Mouse (Mus musculus): ENCODE measurements around the gene Cpa4.

Gene Cpa4

DNA sequence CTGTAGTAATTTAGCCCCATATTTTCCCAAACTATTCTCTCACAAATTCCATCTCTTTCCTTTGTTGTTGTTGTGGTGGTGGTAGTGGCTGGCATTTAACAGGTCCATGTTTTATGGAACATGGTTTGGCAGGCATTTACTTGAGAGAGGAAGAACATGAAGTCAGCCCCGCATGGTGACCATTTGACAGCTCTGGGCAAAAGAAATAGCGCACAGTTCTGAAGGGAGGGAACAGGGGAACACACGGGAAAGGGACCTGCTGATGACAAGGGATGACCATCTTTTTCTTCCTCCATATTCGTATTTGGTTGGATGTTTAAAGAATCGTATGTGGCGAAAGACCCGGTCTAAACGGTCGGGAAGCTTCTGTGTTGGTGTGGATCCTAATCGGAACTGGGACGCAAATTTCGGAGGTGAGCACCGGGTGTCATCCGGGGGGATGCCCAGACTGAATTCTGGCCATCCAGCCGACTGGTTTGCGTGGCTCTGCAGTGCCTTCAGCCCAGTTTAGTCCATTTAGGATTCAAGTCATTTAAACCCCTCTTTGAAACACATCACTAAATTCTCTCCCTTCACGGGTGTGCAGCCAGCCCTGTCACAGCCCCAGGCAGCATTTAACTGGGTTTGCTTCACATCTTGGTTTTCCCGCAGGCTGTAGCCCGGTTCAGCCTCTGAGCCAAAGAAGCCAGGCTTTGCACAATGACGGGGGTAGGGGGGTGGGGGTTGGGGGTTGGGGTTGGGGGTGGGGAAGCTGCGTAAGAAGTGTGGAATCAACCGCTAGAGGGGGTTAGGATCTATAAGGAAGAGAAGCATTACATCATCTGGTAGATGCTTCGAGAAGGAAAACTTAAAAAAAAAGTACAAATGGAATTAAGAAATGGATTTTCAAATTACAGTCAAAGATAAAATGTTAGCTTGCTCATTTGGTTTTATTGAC is 16.3 kb upstream of the Cpa4 start:
- no peak for DNase-seq (ENCODE audit: low spot score)

DNA sequence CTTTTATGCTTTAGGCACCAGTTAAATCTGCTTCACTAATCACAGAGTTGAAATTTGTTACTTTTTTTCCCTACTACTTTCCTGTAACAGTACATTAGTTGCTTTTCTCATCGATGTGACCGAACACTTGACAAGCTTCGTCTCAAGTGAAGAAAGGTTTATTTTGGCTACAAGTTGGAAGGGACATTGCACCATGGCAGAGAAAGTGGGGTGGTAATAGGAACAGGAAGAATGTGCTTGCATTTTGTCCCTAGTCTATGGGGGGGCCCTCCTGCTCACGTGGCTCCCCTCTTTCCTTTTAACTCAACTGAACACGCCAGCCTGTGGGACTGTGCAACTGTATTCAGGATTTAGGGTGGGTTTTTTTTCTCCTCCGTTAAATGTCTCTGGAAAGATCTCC is 15.5 kb upstream of the Cpa4 start:
- DNase-seq (ENCODE audit: low spot score) = no peak

DNA sequence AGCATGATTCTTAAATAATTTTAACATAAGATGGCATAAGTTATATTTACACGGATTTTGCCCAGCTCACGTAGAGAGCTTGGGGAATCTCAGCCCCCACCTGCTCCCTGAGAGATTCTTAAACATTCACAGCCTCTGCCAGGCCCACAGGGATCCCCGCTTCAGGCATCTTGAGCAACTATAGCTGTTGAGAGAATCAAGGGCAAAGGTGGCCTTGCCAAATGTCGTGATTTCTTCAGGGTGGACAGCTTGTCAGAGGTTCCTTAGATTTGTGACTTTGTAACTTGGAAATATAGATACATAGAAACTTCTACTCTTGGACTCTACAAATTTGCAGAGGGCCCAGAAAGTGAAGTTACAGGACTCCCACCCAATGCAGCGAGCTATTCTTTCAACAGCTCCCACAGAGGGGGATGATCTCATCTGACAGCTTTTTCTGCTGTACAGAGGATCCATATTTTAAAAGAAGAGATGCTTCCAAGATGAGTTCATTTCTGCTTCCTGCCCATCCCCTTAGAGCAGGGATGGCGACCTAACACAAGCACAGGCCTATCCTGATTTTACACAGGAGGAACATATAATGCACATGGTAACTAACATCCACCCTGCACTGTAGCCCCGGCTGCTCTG is 14.7 kb upstream of the Cpa4 start:
- no peak for DNase-seq (ENCODE audit: low spot score)

DNA sequence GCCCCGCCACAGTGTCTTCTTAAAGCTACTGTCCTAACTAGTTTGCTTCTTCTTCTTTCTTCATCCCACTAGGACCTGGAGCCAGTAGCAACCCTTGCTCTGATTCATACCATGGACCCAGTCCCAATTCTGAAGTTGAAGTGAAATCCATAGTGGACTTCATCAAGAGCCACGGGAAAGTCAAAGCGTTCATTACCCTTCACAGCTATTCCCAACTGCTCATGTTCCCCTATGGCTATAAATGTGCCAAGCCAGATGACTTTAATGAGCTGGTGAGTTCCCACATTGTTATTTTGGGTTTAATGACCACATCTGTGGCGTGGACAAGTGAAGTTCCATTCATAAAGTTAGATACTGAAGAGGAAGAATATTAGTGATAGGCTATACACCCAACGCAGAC is 14.1 kb upstream of the Cpa4 start:
- DNase-seq (ENCODE audit: low spot score) = no peak

DNA sequence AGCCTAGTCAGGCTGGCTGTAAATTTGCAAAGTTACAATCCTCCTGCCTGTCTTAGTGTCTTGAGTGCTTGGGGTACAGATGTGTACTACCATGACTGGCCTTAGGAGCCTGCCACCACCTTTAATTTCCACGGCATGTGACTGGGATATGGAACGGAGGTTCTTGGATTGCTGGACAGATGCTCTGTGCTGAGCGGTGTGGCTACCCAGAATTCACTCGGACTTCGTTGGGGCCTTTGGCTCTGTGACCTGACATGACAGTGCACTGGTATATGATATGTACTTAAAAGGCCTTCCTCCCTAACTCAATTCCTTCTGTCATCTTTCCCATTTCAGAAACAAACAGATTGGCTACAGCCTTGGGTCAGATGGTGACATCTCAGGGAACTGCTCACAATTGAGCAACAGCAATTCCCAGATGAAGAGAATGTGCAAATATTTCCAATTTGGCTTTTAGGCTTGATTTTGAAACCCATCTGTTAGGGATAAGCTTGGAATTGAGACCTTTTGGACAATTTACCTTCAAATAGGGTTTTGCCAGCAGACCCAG is 13.5 kb upstream of the Cpa4 start:
- DNase-seq (ENCODE audit: low spot score) = no peak

DNA sequence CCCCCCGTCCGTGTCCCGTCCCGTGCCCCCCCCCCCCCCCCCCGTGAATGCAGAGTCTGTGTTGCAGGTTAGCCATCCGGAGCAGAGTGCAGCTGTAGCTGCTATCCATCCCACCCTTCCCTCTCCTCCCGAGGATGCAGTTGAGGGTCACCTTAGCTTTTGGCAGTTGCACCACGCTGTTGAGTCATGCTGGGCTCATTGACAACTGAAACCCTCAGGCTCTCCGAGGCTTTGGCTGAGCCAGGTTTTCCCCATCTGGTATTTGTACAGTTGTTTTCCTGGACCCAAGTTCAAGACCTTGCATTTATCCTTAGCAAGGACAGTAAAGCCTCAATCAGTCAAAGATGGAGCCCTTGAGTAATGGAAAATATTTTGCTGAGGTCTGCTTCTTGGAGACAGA is 12.1 kb upstream of the Cpa4 start:
- no peak for DNase-seq (ENCODE audit: low spot score)

DNA sequence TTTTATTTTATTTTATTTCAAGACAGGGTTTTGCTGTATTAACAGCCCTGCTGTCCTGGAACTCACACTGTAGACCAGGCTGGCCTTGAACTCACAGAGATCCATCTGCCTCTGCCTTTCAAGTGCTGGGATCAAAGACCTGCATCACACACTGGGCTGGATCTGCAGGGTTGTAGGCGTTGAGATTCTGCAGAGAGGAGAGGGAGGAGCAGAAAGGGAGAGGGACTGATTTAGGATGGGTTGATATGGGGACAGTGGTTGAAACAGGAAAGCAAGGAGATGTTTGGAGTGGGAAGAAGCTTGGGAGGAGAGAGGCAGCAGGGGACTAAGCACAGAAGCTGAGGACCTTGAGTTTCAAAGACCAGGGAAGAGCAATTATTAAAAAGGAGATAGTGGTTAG is 8.4 kb upstream of the Cpa4 start:
- DNase-seq (ENCODE audit: low spot score) = no peak

DNA sequence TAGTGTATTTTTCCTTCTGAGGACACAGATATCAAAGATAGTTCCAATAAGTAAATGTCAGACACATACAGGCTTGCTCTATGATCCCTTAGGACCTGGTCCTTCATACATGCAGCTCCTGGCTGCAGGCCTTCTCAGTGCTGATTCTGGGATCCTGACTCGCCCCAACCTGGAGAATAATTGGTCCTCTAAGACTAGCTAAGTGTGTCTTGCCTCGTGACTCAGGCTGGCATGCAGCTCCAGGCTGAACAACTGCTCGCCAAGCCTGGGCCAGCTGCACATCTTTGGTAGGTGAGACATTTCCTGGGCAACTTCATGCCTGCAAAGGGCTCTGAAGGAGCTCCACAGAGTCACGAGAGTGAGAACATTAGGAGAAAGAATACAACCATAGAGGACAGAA is 6.0 kb upstream of the Cpa4 start:
- no peak for DNase-seq (ENCODE audit: low spot score)

DNA sequence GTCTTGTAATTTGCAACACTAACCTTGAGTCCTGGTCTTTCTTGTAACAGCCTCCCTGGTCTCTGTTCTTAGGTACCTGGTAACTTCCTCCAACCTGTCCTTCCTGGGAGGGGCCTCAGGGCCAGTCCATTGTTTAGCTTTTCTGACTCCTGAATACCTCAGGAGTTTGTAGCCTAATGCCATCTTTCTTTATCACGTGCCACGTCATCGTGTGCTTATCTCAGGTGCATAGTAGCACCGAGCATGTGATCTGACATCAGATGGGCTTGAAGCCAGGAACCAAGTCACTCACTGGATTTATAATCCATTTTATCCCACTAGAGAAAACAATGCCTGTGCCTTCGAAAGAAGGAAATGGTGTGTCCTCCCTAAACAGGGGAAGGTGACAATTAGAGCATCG is 4.6 kb upstream of the Cpa4 start:
- no peak for DNase-seq (ENCODE audit: low spot score)

DNA sequence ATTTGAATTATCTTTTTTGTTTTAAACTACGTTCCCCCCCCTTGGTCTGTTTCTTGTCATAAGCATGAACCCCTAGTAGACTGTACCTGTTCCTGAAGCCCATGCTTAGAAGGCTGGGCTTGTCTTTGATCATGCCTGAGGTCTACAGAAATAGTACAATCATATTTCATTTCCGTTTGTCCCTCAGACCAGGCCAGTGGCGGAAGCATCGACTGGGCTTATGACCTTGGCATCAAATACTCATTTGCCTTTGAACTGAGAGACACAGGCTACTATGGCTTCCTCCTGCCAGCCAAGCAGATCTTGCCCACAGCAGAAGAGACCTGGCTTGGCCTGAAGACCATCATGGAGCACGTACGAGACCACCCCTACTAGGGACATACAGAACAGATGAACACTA is 4.1 kb upstream of the Cpa4 start:
- no peak for DNase-seq (ENCODE audit: low spot score)

DNA sequence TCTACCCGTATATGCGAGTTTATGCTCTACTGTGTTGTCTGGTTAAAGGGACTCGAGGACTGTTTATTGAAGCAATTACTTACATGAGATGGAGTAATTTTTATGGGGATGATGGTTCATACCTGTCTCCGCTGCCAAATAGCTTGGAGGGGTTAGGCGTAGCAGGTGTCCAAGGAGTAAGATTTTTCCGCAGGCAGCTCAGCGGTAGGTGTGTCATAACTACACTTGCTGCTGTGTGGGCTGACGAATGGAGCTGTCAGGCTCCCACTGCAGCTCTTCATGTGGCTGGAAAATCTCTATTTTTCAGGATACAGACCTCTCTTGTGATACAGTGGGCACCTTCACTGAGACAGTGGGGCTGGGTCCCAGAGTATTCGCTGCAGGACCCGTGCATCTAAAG is 1.2 kb downstream of the Cpa4 start:
- no peak for DNase-seq (ENCODE audit: low spot score)

DNA sequence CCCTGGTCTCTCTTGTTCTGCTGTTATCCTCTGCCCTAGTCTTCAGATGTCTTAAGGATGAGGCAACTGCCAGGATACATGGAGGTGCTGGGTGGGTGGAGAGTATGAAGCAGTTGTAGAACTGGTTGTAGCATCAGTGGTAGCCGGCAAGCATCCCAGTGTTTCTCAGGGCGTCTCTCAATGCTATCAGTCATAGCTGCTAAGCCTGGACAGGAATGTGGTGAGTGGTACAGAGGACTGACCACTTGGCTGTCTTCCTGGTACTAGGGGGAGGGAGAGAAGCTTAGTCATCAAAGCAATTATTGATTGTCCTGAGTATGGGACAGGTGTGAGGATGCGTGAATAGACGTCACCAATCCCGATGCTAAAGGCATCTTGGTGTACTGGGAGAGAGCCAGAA is 1.8 kb downstream of the Cpa4 start:
- DNase-seq (ENCODE audit: low spot score) = no peak

DNA sequence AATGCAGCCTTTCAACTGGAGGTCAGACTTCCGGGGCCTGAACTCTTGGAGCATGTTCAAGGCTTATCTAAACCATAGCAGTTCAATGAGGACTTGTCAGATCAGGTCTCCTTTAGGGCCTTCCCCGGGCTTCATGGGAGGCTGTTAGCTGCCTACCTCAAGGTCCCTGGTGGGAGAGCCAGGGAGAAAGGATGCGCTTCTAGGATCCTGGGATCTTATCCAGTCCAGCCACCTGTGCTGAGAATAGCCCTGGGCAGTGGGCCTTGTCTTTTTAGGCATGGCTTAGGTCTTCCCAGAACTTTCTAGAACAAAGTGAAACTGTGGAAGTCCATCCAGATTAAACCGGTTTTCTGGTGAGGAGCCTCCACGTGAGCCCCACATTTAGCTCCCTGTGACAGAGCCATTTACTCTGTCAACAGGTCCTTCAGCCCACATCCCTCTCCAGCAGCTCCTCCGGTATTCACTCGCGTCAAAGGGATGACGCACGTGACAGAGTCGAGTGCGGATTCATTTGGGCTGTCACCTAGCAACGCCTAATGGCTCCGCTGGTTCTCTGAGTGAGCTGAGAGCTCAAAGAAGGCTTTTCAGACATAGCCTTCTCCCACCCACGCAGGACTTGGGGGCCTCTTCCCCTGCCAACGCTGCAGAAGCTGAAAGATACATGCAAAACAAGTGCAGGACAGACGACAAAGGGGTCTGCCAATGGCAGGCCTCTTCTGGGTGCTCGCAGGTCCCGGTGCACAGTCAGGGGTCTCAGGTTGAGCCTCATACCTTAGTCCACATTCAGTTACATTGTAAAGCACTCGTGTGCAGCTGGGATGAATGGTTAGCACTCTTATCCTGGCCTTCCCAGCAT is 4.5 kb downstream of the Cpa4 start:
- no peak for DNase-seq (ENCODE audit: low spot score)

DNA sequence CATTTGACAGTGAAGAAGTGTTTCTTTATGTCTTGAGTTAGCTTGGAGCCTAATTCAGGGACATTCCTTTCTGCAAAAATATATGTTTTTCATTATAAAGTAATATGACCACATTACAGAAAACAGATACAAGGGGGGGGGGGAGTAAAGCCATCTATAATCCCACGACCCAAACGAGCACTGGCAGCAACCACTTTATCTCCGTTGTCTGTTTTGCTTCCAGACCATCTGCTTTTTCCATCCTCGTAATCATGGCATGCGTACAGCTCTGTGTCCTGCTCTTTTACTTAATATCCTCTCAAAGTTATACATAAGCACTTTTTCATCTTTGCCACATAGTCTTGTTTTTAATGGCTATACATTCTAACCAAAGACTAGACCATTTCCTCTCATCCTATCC is 5.2 kb downstream of the Cpa4 start:
- DNase-seq (ENCODE audit: low spot score) = no peak

DNA sequence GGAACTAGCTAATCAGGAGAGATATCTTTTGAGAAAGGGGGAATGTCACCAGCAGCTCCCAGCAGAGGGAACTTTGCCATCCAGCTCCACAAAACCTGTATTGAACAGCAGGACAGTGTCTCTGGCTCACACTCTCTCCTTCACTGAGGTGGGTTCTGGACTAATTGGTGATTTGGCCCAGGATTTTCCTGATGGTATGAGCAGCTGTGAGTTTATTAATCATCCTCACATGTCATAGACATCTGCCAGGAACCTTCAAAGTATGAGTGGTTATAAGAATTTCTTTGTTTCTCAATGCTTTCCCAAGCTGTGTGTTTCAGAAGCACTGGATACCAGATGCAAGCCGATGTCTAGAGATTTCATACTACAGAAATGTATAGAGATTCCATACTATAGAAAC is 6.8 kb downstream of the Cpa4 start:
- DNase-seq (ENCODE audit: low spot score) = no peak

DNA sequence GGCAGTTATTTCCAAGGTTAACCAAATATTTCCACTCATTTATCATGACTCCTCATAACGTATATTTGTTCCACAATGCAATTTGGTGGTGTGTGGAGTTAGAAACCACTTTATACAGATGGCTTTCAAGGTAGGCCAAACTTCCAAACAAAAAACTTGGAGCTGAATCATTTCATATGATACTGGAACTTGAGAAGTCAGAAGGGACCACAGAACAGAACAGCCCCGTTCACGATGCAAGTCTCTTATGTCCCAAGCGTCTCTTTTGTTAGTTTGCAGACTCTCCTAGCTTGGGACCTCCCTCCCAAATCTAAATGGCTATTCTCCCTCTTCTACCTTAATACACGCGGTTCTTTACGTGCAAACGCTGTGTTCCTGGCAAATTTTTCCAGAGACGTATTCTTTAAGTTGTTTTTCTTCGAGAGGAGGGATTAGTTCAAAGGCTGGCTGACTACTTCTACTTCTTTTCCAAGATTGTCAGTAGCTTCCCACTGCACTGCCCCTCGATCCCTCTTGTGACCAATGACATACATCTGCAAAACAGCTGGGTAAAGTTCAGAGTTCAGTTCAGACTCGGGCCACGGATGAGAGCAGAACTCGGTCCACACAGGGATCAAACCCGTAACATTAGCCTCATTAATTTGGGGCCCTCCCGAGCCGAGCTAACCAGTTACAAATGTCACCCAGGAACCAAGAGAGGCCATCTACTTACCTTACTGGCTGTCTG is 8.5 kb downstream of the Cpa4 start:
- DNase-seq (ENCODE audit: low spot score) = peak; percentile 48

DNA sequence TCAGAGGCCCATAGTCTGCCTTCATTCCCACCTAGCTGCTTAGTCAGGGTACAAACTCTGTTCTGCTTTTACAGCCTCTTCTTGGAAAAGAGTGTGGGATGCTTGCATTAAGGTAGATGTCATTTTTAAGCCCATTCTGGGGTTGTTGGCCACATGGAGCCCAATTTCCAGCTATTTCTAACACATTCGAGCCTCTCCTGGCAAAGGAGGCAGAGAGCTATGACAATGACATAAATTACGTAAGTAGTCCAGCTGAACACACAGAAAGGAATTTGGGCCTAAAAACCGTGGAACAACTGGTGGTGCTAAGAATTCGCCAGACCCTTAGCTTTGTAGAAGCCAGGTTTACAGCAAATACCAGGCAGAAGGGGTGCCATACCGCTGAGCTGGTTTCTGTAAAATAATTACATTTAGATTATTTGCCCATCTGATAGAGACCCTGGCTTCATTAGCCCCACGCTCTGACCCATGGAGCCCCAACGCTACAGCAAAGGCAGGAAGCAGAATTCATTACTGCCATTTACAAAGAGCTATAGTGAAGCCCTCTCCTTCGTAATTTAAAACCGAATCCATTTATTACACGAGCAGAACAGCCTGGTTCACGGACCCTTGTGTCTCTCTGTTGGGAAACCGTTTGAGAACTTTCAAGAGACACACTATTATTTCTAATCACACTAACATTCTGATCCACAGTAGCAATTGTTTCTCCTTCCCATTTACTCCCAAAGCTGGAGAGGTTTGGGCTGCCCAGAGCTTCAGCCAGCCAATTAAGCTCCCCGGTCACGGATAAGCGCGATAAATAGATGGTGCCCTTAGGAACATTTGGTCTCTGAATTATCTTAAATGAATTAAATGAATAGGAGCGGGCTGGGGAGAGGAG is 12.0 kb downstream of the Cpa4 start:
- DNase-seq (ENCODE audit: low spot score) = no peak

DNA sequence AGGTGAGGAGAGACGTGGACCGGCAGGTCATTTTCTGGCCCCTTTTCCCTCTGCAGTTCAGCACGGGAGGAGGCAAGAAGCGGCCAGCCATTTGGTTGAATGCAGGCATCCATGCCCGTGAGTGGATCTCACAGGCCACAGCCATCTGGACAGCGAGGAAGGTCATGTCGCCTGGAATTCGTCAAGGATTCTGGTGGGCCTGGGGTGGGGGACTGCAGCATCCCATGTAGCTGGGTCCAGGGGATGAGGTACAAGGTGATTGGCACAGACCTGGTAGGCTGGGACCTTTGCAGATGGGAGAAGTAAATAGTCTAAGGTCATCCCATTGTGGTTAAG is 12.6 kb downstream of the Cpa4 start:
- no peak for DNase-seq (ENCODE audit: low spot score)

DNA sequence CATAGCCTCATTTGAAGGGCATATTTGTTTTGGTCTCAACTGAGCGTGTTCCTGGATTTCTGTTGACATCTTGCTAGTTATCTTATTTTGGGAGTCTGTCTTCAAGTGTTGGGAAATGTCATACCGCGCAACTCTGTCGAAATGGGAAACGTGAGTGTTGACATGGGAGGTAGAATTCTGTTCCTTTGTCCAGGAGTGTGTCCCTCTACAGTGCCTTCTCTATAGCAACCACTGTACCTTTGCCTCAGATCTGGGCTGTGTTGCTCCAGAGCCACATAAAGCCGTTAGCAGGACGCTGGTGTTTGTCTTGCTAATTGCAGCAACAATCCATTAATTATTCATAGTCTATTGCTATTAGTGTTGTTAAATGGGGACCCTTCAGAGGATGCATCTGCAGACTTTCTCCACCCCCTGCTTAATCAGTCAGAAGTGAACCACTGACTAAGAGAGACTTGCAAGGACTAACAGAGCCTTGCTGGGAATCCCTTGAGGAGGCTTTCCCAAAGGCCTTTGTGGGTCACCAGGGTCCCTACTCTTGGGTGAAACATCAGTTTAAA is 18.8 kb downstream of the Cpa4 start:
- no peak for DNase-seq (ENCODE audit: low spot score)

DNA sequence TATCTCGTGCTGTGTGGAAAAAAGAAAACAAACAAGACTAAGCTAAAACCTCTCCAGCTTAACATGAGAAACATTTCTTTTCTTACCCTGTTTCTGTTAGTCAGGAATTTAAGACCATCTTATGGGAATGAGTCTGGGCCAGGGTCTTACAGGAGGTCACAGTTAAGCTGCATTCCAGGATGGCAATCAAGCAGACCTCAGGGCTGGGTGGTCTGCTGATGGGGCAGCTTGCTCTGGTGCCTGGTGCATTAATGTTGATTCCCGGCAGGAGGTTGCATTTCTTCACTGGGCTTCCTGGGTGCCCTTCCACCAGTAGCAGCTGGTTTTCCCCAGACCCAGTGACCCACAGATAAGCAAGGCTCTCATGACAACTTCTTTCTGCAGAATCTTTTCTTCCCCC is 21.6 kb downstream of the Cpa4 start:
- peak; percentile 71 for DNase-seq (ENCODE audit: low spot score)
